Mouse (Mus musculus): ENCODE data around the gene 9330159F19Rik. TPM values are rescaled to one million over a fixed set of nuclear protein-coding genes. Genes with fewer than 3 reads are reported as not detected.

The 9330159F19Rik gene
- polyA plus RNA-seq (2016; fragmentation: Nextera tagmentation; extraction: Ambion mirVana): 0.45 and 0.48 TPM in 2 replicates

GRCm38 (mm10) chr10:29211453-29211852 is at the start of gene 9330159F19Rik:
Gene 9330159F19Rik, plus strand, starts transcription at chr10:29211606.
- peak; percentile 95 for ATAC-seq (ENCODE audit: insufficient number of reproducible peaks, insufficient read depth, low FRiP score, low TSS enrichment, low read depth)
- no peaks in the 10 kb centered on the region for H3K36me3 ChIP-seq
- H3K27ac ChIP-seq: no peak within 1 kb of the TSS
- no peak within 1 kb of the TSS for H3K9ac ChIP-seq (replicated peaks)
- peak within 1 kb of the TSS; percentile 35 for H3K4me2 ChIP-seq
- H3K4me1 ChIP-seq (replicated peaks): peaks cover 7% of the 10 kb centered on the region
- no peaks in the 10 kb centered on the region for H3K27me3 ChIP-seq
- H3K4me3 ChIP-seq (replicated peaks): no peak within 1 kb of the TSS
- WGBS: 10% methylated on average over 4 of the region's 4 CpGs
- H3K9me3 ChIP-seq: no peaks in the 10 kb centered on the region

DNA sequence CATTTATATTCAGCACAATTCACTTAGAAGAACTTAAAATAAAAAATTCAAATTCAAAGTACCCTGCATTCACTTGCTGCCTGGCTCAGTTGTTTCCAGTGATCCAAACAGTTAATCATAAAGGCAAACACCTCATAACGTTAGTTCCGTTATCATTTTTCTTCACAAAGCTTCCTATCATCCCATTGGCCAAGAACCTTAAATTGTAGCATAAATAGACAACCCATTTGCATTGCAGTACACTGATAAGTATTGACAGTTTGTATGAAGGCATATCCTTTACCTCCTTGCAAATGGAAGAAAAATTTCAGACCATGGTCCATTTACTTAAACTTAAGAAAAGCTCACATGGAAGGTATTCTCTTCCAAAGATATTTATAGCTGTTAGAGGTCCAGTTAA is 49.7 kb upstream of the 9330159F19Rik start:
- Histone ChIP-seq H3K9me3 (no peaks in the 10 kb centered on the region), H3K4me1 (replicated peaks) (no peaks in the 10 kb centered on the region), H3K27ac (no peak overlapping the region), H3K36me3 (no peaks in the 10 kb centered on the region), H3K4me3 (replicated peaks) (no peak overlapping the region), H3K4me2 (no peak overlapping the region), H3K9ac (replicated peaks) (no peak overlapping the region), H3K27me3 (no peaks in the 10 kb centered on the region)
- WGBS: 91% methylated on average over 2 of the region's 2 CpGs
- no peak for ATAC-seq (ENCODE audit: insufficient number of reproducible peaks, insufficient read depth, low FRiP score, low TSS enrichment, low read depth)

- ATAC-seq (ENCODE audit: insufficient number of reproducible peaks, insufficient read depth, low FRiP score, low TSS enrichment, low read depth): no peak
- Histone ChIP-seq H3K4me3 (replicated peaks) (no peak overlapping the region), H3K9me3 (no peaks in the 10 kb centered on the region), H3K9ac (replicated peaks) (no peak overlapping the region), H3K4me2 (no peak overlapping the region), H3K27ac (no peak overlapping the region), H3K36me3 (no peaks in the 10 kb centered on the region), H3K4me1 (replicated peaks) (no peaks in the 10 kb centered on the region), H3K27me3 (no peaks in the 10 kb centered on the region)
- WGBS: 88% methylated on average over 2 of the region's 2 CpGs
Measured at GRCm38 (mm10) chr10:29173778-29174177, 37.6 kb upstream of the 9330159F19Rik start.

DNA sequence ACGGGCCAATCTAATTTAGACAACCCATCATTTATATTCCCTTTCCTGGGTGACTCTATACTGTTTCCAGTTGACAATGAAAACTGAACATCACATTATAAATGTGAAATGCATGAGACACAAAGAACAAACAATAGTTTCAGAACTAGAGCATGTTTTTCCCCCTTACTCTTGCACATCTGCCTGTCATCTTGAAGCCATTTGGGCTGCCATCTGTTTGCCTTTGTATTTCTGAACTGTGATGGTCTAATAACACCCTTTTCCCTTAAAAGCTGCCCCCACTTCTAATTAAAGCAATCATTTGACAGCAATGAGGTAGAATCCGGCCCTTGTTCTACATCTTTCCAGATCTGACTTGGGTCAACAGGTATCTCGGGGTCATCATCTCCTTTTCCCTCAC is 35.8 kb upstream of the 9330159F19Rik start:
- 57% methylated on average over 3 of the region's 3 CpGs for WGBS

DNA sequence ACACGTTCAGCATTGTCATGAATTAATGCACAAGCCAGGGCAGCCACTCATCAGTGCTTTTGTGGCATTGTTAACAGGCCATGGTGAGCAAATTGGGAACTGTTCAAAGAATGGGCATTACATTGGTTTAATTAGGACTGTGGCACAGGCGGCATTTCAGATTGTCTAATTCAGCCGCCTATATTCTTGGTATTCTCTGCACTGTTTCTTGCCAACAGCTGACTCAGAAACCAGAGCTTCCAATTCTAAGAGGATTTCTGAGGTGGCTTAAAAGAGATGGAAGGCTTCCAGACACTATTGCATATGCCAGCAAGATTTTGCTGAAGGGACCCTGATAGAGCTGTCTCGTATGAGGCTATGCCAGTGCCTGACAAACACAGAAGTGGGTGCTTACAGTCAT is 34.5 kb upstream of the 9330159F19Rik start:
- Histone ChIP-seq H3K9me3 (no peaks in the 10 kb centered on the region), H3K9ac (replicated peaks) (no peak overlapping the region), H3K27ac (no peak overlapping the region), H3K4me1 (replicated peaks) (no peaks in the 10 kb centered on the region), H3K36me3 (no peaks in the 10 kb centered on the region), H3K27me3 (no peaks in the 10 kb centered on the region), H3K4me3 (replicated peaks) (no peak overlapping the region), H3K4me2 (no peak overlapping the region)
- no peak for ATAC-seq (ENCODE audit: insufficient number of reproducible peaks, insufficient read depth, low FRiP score, low TSS enrichment, low read depth)
- 87% methylated on average over 4 of the region's 4 CpGs for WGBS

More for the DNA sequence above, 35.8 kb upstream of the 9330159F19Rik start:
- no peaks in the 10 kb centered on the region for H3K9me3 ChIP-seq
- no peaks in the 10 kb centered on the region for H3K27me3 ChIP-seq
- no peak overlapping the region for H3K27ac ChIP-seq
- no peak for ATAC-seq (ENCODE audit: insufficient number of reproducible peaks, insufficient read depth, low FRiP score, low TSS enrichment, low read depth)
- no peak overlapping the region for H3K4me2 ChIP-seq
- no peaks in the 10 kb centered on the region for H3K36me3 ChIP-seq
- no peak overlapping the region for H3K4me3 ChIP-seq (replicated peaks)
- H3K4me1 ChIP-seq (replicated peaks): no peaks in the 10 kb centered on the region
- no peak overlapping the region for H3K9ac ChIP-seq (replicated peaks)

DNA sequence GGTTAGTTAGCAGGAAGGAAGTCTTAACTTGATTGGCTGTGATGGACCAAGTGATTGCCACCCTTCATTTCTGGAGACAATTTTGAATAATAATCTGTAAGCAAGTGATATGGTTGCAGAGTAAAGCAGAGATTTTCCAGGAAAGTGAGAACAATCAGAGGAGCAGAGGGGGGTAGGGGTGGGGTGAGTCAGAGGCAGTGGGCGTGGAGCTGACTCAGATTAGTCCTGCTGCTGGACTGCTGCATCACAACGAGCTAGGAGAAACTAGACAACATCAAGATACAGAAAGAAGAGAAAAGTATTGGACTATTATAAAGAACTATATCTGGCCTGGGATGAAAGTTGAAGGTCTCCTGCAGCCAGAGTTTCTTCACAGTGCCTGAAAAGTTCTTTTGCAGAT is 33.4 kb upstream of the 9330159F19Rik start:
- H3K27me3 ChIP-seq: no peaks in the 10 kb centered on the region
- no peak overlapping the region for H3K4me3 ChIP-seq (replicated peaks)
- H3K9ac ChIP-seq (replicated peaks): no peak overlapping the region
- no peaks in the 10 kb centered on the region for H3K9me3 ChIP-seq
- WGBS: 65% methylated on average over 2 of the region's 2 CpGs
- H3K36me3 ChIP-seq: no peaks in the 10 kb centered on the region
- no peaks in the 10 kb centered on the region for H3K4me1 ChIP-seq (replicated peaks)
- H3K4me2 ChIP-seq: no peak overlapping the region
- no peak for ATAC-seq (ENCODE audit: insufficient number of reproducible peaks, insufficient read depth, low FRiP score, low TSS enrichment, low read depth)
- H3K27ac ChIP-seq: no peak overlapping the region

- no peaks in the 10 kb centered on the region for H3K36me3 ChIP-seq
- H3K27ac ChIP-seq: no peak overlapping the region
- no peak overlapping the region for H3K9ac ChIP-seq (replicated peaks)
- H3K9me3 ChIP-seq: no peaks in the 10 kb centered on the region
- no peak for ATAC-seq (ENCODE audit: insufficient number of reproducible peaks, insufficient read depth, low FRiP score, low TSS enrichment, low read depth)
- 91% methylated on average over 3 of the region's 3 CpGs for WGBS
- no peaks in the 10 kb centered on the region for H3K4me1 ChIP-seq (replicated peaks)
- no peaks in the 10 kb centered on the region for H3K27me3 ChIP-seq
- H3K4me3 ChIP-seq (replicated peaks): no peak overlapping the region
- H3K4me2 ChIP-seq: no peak overlapping the region
Measured at GRCm38 (mm10) chr10:29180210-29180609, 31.2 kb upstream of the 9330159F19Rik start.

GRCm38 (mm10) chr10:29181046-29181445 is 30.4 kb upstream of the 9330159F19Rik start:
- no peak overlapping the region for H3K4me3 ChIP-seq (replicated peaks)
- H3K9me3 ChIP-seq: no peaks in the 10 kb centered on the region
- no peaks in the 10 kb centered on the region for H3K4me1 ChIP-seq (replicated peaks)
- WGBS: 89% methylated on average over 2 of the region's 2 CpGs
- ATAC-seq (ENCODE audit: insufficient number of reproducible peaks, insufficient read depth, low FRiP score, low TSS enrichment, low read depth): no peak
- H3K27me3 ChIP-seq: no peaks in the 10 kb centered on the region
- H3K4me2 ChIP-seq: no peak overlapping the region
- H3K27ac ChIP-seq: no peak overlapping the region
- no peak overlapping the region for H3K9ac ChIP-seq (replicated peaks)
- H3K36me3 ChIP-seq: no peaks in the 10 kb centered on the region

DNA sequence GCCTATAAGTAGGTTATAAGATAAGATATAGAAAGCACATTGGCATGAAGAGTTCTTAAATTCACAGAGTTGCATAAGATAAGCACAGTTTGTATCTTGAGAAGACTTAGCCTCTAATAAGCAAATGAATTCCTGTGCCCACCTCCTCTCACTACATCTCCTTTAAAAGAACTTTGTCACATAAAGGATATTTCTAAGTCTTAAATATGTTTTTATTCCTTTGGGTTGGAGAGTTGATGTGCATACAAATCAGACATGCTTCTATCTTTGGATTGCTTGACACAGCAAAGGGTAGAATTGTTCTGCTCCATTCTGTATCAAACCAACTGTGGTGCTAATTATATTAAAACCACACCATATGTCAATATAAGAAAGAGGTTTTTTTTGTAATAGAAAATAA is 17.6 kb upstream of the 9330159F19Rik start:
- no peaks in the 10 kb centered on the region for H3K36me3 ChIP-seq
- no peak for ATAC-seq (ENCODE audit: insufficient number of reproducible peaks, insufficient read depth, low FRiP score, low TSS enrichment, low read depth)
- no peak overlapping the region for H3K4me2 ChIP-seq
- no peak overlapping the region for H3K4me3 ChIP-seq (replicated peaks)
- H3K4me1 ChIP-seq (replicated peaks): no peaks in the 10 kb centered on the region
- no peak overlapping the region for H3K27ac ChIP-seq
- peaks cover 10% of the 10 kb centered on the region; the same call in 1 of the 2 replicates for H3K9me3 ChIP-seq
- no peaks in the 10 kb centered on the region for H3K27me3 ChIP-seq
- no peak overlapping the region for H3K9ac ChIP-seq (replicated peaks)

- 97% methylated on average over 33 of the region's 33 CpGs for WGBS
- H3K36me3 ChIP-seq: no peaks in the 10 kb centered on the region
Measured at GRCm38 (mm10) chr10:29196811-29197210, 14.6 kb upstream of the 9330159F19Rik start.

GRCm38 (mm10) chr10:29198642-29199041 is 12.8 kb upstream of the 9330159F19Rik start, which contains the start of gene Gm49353:
Gene Gm49353, plus strand, starts transcription at chr10:29198954.
- no peaks in the 10 kb centered on the region for H3K27me3 ChIP-seq
- H3K27ac ChIP-seq: no peak within 1 kb of the TSS
- H3K9me3 ChIP-seq: peaks cover 10% of the 10 kb centered on the region; the same call in 1 of the 2 replicates
- 83% methylated on average over 7 of the region's 7 CpGs for WGBS
- no peak within 1 kb of the TSS for H3K4me2 ChIP-seq
- no peaks in the 10 kb centered on the region for H3K4me1 ChIP-seq (replicated peaks)
- no peak within 1 kb of the TSS for H3K4me3 ChIP-seq (replicated peaks)
- no peak for ATAC-seq (ENCODE audit: insufficient number of reproducible peaks, insufficient read depth, low FRiP score, low TSS enrichment, low read depth)
- H3K9ac ChIP-seq (replicated peaks): no peak within 1 kb of the TSS
- no peaks in the 10 kb centered on the region for H3K36me3 ChIP-seq

More at GRCm38 (mm10) chr10:29196811-29197210, 14.6 kb upstream of the 9330159F19Rik start:
- H3K4me1 ChIP-seq (replicated peaks): no peaks in the 10 kb centered on the region
- H3K27me3 ChIP-seq: no peaks in the 10 kb centered on the region
- no peak overlapping the region for H3K9ac ChIP-seq (replicated peaks)
- H3K4me2 ChIP-seq: no peak overlapping the region
- no peak overlapping the region for H3K27ac ChIP-seq
- no peak for ATAC-seq (ENCODE audit: insufficient number of reproducible peaks, insufficient read depth, low FRiP score, low TSS enrichment, low read depth)
- H3K9me3 ChIP-seq: peaks cover 10% of the 10 kb centered on the region; the same call in 1 of the 2 replicates
- no peak overlapping the region for H3K4me3 ChIP-seq (replicated peaks)

DNA sequence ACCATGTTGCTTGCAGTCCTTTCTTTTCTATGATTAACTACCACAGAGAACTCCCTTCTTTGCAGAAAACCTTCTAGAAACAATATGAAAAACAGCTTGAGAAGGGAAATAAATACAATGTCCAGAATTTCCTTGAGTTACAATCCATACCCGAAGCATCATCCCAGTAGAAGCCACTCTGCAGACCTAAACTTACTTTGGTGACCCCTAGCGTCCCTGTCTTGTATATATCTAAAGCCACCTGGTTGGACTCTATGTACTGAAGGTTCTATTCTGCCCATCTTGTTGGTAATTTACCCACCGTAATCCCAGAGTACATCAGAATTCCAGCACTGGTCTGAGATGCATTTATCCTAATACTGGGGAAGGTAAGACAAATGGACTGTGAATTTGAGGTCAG is 11.6 kb upstream of the 9330159F19Rik start:
- no peaks in the 10 kb centered on the region for H3K4me1 ChIP-seq (replicated peaks)
- peaks cover 10% of the 10 kb centered on the region; the same call in 1 of the 2 replicates for H3K9me3 ChIP-seq
- no peaks in the 10 kb centered on the region for H3K27me3 ChIP-seq
- H3K9ac ChIP-seq (replicated peaks): no peak overlapping the region
- no peak overlapping the region for H3K27ac ChIP-seq
- H3K4me3 ChIP-seq (replicated peaks): no peak overlapping the region
- no peaks in the 10 kb centered on the region for H3K36me3 ChIP-seq
- no peak for ATAC-seq (ENCODE audit: insufficient number of reproducible peaks, insufficient read depth, low FRiP score, low TSS enrichment, low read depth)
- 80% methylated on average over 3 of the region's 3 CpGs for WGBS
- H3K4me2 ChIP-seq: no peak overlapping the region

Data from limb, embryonic 12.5 days (tissue).